Mouse (Mus musculus): ENCODE results near the gene Tor1aip1. TPM values are rescaled to one million over a fixed set of nuclear protein-coding genes. Genes with fewer than 3 reads are reported as not detected.
A peak's percentile ranks its signal among the peaks of the same experiment; 100 is the strongest.

The Tor1aip1 gene
- polyA plus RNA-seq, 1 experiment from 2014 or later: 36.0 TPM

DNA sequence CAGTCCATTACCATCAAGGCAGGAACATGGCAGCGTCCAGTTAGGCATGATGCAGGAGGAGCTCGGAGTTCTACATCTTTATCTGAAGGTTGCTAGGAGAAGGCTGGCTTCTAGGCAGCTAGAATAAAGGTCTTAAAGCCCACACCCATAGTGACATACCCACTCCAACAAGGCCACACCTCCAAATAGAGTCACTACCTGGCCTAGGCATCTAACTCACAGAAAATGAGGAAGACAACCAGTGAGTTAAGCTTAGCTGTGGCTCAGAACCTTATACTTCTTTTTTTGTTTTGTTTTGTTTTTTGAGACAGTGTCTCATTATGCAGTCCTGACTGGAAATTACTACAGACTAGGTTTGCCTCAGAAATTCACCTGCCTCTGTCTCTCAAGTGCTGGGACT lies 48.7 kb downstream of the Tor1aip1 start:
- 57% methylated on average over 2 of the region's 2 CpGs for WGBS
- Histone ChIP-seq H3K36me3 (no peaks in the 10 kb centered on the region), H3K4me2 (no peak overlapping the region), H3K4me1 (peaks cover 8% of the 10 kb centered on the region), H3K27ac (no peak overlapping the region), H3K4me3 (replicated peaks) (no peak overlapping the region), H3K9ac (no peak overlapping the region), H3K27me3 (replicated peaks) (no peaks in the 10 kb centered on the region), H3K9me3 (no peaks in the 10 kb centered on the region)
- ATAC-seq (ENCODE audit: insufficient read depth, low FRiP score, low read depth): no peak

DNA sequence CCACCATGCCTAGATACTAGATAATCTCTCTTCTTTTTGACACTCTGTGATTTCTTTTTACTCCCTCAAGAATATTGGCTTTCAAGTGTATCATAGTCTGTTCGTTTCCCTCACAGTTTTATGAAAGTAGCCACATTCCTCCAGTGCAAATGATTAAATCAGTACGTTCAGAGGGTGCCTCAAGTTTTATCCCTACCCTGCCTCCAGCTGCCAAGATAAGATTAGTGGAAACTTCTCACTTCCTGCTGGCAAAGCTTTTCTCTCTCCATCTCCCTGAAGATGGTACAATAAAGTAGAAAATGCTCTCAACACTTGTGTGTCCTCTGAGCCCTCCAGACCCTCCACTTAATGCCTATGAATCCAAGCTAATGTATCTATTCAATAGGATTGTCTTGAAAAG lies 61.3 kb downstream of the Tor1aip1 start:
- Histone ChIP-seq H3K4me2 (no peak overlapping the region), H3K27ac (no peak overlapping the region)

DNA sequence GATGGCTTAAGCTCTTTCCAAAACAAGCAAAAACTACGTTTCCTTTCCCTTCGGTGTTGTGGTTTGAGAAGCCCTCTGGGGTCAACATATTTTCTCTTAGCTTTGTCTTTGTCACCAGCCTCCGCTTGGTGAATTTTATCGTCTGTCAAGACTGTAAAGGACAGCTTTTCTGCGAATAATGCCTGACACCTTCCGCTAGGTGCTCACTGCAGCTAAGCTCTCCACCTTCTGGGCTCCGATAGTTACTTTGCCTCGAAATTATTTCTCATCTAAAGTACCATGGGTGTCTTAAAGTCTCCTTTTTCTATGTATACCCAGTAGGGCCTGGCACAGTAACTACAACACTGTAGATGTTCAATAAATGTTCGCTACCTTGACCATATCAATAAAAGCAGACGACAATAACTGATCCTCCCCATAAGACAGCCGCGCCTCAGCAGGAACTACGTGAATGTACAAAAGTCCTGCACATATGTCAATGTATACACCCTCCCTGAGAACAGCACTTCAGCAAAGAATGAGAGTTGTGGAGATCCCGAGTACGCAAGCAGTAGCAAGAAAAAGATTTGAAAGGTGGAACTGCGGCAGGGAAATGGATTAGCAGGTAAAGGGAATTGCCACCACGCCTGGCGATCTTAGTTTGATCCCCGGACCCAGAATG lies 62.4 kb downstream of the Tor1aip1 start:
- Histone ChIP-seq H3K9ac (peak overlapping the region; percentile 52), H3K9me3 (no peaks in the 10 kb centered on the region), H3K4me1 (no peaks in the 10 kb centered on the region), H3K4me3 (replicated peaks) (peak overlapping the region; percentile 69), H3K4me2 (peak overlapping the region; percentile 76), H3K27ac (peak overlapping the region; percentile 95), H3K27me3 (replicated peaks) (no peaks in the 10 kb centered on the region), H3K36me3 (no peaks in the 10 kb centered on the region)
- ATAC-seq (ENCODE audit: insufficient read depth, low FRiP score, low read depth): no peak
- WGBS: 5% methylated on average over 19 of the region's 19 CpGs

More for the DNA sequence above, 61.3 kb downstream of the Tor1aip1 start:
- WGBS: 45% methylated on average over 2 of the region's 2 CpGs
- Histone ChIP-seq H3K9ac (no peak overlapping the region), H3K36me3 (no peaks in the 10 kb centered on the region), H3K9me3 (no peaks in the 10 kb centered on the region), H3K4me1 (no peaks in the 10 kb centered on the region), H3K27me3 (replicated peaks) (no peaks in the 10 kb centered on the region), H3K4me3 (replicated peaks) (no peak overlapping the region)
- ATAC-seq (ENCODE audit: insufficient read depth, low FRiP score, low read depth): no peak

DNA sequence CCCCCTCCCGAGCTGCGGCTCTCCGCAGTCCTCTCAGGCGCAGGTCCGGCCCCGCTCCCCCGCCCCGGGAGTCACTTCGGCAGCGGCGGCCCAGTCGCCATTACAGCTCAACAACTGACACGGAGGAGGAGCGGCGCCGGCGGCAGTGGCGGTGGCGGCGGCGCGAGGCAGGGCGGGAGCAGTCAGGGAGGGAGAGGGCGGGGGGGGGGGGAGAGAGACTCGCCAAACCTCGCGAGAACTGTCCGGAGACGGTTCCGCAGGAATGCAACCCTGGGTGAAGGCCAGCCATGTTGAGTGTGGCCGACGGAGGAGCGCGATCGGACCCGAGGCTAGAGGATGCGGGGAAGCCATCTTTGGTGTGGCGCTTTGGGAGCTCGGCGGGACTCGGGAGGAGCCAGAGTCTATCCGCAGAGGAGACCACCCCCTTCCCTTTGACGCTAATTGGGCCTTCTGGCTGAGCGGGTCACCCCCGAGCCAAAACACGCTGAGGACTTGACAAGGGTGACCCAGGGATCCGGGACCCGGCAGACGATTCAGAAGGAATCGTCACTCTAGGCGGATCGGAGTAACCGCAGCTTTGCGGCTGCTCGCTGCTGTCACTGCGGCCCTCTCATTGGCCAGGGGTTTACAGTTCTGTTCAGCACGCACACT lies 63.1 kb downstream of the Tor1aip1 start, which contains the start of gene Cep350:
Gene Cep350, minus strand, starts transcription at position 188 of the 651 bp plus-strand sequence.
- ATAC-seq (ENCODE audit: insufficient read depth, low FRiP score, low read depth): peak; percentile 99
- peak within 1 kb of the TSS; percentile 69 for H3K4me3 ChIP-seq (replicated peaks)
- peak within 1 kb of the TSS; percentile 76 for H3K4me2 ChIP-seq
- no peaks in the 10 kb centered on the region for H3K36me3 ChIP-seq
- H3K9me3 ChIP-seq: no peaks in the 10 kb centered on the region
- H3K4me1 ChIP-seq: no peaks in the 10 kb centered on the region
- H3K9ac ChIP-seq: peak within 1 kb of the TSS; percentile 80
- WGBS: under 1% methylated on average over 54 of the region's 57 CpGs
- H3K27me3 ChIP-seq (replicated peaks): no peaks in the 10 kb centered on the region
- peak within 1 kb of the TSS; percentile 95 for H3K27ac ChIP-seq

DNA sequence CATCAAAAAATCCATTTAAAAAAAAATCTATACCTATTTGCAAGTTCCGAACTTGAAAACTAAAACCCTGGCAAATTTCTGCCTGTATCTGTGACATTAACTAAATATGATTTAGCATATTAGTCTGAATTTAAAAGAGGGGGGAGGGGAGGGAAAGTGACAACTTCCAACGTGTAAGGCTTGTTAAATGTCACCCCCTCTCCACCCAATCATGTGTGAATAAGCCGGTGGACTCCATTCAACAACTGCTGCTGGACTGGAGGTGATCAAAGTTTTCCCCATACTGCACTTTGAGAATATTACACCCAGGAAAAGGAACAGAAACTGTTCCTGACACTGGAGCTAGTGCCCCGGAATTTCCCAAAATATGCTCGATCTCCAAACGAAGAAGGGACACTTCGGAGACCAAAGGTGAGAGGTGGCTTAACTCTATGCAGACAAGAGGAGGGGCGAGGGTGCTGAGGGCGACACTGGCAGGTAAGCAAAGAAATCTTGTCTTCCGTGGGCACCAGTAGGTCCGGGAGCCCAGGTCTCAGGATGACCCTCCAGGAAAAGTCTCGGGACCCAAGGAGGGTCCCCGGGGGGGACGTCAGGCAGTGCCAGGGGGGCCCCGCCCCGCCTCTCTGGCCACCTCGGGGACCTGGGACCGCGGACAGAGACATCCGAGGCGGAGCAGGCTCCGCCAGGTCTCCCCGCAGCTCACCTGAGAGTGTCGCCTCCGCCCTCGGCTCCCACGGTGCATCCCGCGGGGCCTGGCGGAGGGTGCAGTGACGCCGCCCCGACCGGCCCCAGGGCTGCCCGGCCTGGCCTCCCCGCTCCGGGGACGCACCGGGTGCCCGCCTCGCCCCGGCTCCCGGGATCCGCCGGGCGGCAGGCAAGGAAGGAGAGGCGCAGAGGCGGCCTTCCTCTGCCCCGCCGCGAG lies 63.9 kb downstream of the Tor1aip1 start:
- peak; percentile 36 for ATAC-seq (ENCODE audit: insufficient read depth, low FRiP score, low read depth)
- Histone ChIP-seq H3K4me3 (replicated peaks) (peak overlapping the region; percentile 69), H3K4me1 (no peaks in the 10 kb centered on the region), H3K9me3 (no peaks in the 10 kb centered on the region), H3K27ac (peak overlapping the region; percentile 91), H3K9ac (peak overlapping the region; percentile 80), H3K27me3 (replicated peaks) (no peaks in the 10 kb centered on the region), H3K4me2 (peak overlapping the region; percentile 59), H3K36me3 (no peaks in the 10 kb centered on the region)
- 1% methylated on average over 51 of the region's 51 CpGs for WGBS

Other genes with a start within 250 kb of the Tor1aip1 start
- 70.4 and 81.2 TPM in 2 replicates for gene Qsox1, start 223.6 kb downstream of the Tor1aip1 start, polyA plus RNA-seq (2015; fragmentation: Nextera tagmentation; extraction: Ambion mirVana)
- gene Cep350, start 63.2 kb downstream of the Tor1aip1 start, polyA plus RNA-seq (2015; fragmentation: Nextera tagmentation; extraction: Ambion mirVana): 12.2 and 12.6 TPM in 2 replicates
- gene Tor1aip2, start 1.1 kb downstream of the Tor1aip1 start, polyA plus RNA-seq (2015; fragmentation: Nextera tagmentation; extraction: Ambion mirVana): 108 and 113 TPM in 2 replicates
- gene Fam163a, start 168.5 kb upstream of the Tor1aip1 start, polyA plus RNA-seq (2015; fragmentation: Nextera tagmentation; extraction: Ambion mirVana): 4.7 and 4.9 TPM in 2 replicates